Mouse (Mus musculus): ENCODE results near the gene Megf8.

Gene Megf8

DNA sequence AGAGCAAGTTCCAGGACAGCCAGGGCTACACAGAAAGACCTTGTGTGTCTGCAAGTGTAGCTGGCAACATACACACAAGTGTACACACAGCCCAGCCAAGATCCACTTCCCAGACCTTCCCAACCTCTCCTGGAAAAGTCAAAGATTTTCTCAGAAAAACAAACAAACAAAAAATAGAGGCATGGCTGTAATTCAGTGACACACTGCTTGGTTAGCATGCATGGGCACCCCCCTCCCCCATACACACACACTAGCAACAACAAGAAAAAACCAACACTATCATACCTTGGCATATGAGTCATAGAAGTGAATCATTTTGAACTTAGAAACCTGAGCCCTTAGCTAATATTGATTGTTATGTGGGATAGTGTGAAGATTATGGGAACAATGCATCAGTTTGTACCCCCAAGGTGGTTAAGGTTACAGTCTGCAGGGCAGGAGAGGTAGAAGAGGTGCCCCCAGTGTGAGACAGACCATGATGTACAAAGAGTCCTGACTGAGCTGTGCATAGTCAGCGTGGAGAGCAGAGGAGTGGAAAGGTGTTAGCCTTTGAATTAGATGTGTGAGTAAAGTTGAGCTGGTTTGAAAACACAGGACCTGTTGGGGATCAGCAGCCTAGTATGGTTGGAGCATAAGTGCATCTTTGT, 94.1 kb downstream of the Megf8 start:
- no peak for DNase-seq

DNA sequence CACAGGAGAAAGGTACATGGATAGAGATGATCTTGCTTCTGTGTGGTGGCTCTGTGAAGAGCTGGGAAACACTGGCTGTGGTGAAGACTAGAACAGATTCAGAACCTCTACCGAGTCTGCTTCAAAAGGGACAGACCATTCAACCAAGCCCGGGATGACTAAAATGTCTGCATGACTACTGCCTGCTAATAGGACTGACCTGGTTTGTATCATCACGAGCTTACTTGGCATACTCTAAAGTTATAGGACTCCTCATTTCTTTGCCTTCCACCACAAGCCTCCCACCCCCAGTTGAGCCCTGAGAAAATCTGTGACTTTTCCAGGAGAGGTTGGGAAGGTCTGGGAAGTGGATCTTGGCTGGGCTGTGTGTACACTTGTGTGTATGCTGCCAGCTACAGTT, 94.9 kb downstream of the Megf8 start:
- DNase-seq: no peak

DNA sequence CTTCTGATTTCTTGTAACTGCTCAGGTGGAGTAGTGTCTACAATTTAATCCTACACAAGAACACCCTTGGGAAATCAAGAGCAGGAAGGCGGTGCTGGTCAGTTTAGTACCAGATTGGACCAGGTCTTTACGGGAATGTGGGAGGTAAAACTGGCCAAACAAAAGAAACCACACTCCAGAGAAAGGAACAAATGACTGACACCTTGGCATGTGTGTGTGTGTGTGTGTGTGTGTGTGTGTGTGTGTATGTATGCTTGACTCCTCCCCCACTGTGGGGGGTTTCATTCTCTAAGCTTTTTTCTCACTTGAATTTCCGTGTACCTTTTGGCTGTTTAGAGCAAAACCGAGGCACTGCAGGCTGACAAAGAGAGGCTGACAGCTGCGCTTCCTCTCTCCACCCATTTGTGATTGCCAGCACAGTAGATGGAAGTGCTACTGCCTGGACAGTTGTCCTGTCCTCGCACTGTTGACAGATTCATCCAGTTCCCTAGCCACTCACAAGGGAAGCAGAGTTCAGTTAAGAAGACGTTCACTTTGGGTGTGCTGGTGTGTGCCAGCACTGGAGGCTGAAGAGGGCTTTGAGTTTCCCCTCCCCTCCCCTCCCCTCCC, 96.0 kb downstream of the Megf8 start, which contains the start of gene Cxcl17:
TSS of gene Cxcl17 (minus strand) at position 54 of the 609 bp plus-strand sequence.
- DNase-seq: no peak

Measured in cerebellum, adult 11 months (tissue).